Mouse (Mus musculus): ENCODE data around the gene Timm29. TPM values are rescaled to one million over a fixed set of nuclear protein-coding genes. Genes with fewer than 3 reads are reported as not detected.
A peak's percentile ranks its signal among the peaks of the same experiment; 100 is the strongest.

The Timm29 gene
- polyA plus RNA-seq, 1 experiment from 2014 or later = 68.4 TPM

DNA sequence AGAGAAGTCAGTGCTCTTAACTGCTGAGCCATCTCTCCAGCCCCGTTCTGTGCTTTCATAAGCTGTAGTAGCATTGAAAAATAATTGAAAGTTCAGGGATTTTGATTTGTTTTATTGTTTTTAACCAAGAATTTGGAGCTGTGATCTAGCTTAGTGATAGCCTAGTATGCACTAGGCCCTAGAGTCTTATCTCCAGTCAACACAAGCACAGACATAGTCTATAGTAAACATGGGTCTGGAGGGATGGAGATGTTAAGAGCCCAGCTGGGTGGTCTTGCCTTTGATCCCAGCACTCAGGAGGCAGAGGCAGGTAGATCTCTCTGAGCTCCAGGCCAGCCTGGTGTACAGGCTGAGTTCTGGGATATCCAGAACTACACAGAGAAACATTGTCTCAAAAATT lies 30.2 kb downstream of the Timm29 start:
- DNase-seq (ENCODE audit: low spot score) (no peak), ATAC-seq (no peak)
- Histone ChIP-seq H3K4me1 (ENCODE audit: control insufficient read depth, insufficient read depth, low read length) (peaks cover 14% of the 10 kb centered on the region), H3K4me2 (ENCODE audit: low read length) (no peak overlapping the region), H3K4me3 (ENCODE audit: low read depth, low read length) (no peak overlapping the region), H3K36me3 (ENCODE audit: control insufficient read depth, insufficient read depth, low read length) (no peaks in the 10 kb centered on the region), H3K27ac (ENCODE audit: low read depth, low read length) (no peak overlapping the region), H3K9me3 (replicated peaks; ENCODE audit: control insufficient read depth, low read length) (no peaks in the 10 kb centered on the region), H3K9ac (ENCODE audit: low read length) (no peak overlapping the region), H3K27me3 (replicated peaks; ENCODE audit: control insufficient read depth, insufficient read depth, low read length) (no peaks in the 10 kb centered on the region)
- 86% methylated on average over 1 of the region's 1 CpGs for WGBS

DNA sequence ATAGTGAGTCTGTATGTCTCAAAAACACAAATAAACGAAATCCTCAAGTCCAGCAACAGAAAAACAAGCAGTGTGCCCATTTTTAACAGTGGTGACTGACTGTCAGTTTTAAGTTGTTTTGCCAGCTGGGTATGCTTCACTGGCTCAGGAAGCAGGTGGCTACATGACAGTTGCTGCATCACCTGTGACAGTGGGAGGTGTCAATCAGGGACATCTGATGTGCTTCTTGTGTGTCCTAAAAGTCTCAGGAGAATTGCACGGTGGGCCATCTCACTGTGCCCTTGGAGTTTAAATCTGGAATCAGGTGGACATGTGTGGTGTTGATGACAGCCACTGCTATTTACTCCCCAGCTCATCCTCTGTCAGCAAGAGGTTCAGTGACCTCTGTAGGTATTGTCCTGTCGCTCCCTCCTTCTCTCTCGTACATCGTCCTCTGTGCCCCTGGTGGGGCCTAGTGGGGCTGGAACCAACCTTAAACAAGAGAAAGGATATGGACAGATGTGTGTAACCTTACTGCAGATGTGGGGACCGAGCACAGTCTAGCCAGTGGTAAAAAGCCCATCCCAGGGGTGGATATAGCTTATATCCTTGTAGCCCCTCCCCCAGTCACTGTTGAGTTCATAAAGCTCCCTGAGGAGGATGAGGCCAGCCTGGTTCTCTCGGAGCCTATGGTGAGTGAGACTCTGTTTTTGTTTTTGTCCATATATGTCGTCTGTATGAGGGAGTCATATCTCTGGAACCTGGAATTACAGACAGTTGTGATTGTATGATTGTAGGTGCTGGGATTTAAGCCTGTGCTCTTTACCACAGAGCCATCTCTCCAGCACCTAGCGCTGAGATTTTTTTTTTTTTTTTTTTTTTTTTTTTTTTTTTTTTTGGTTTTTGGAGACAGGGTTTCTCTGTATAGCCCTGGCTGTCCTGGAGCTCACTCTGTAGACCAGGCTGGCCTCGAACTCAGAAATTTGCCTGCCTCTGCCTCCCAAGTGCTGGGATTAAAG lies 33.1 kb downstream of the Timm29 start:
- Histone ChIP-seq H3K36me3 (ENCODE audit: control insufficient read depth, insufficient read depth, low read length) (0 out of 2 replicates have a peak, but pooled peaks cover 3% of the 10 kb centered on the region), H3K9me3 (replicated peaks; ENCODE audit: control insufficient read depth, low read length) (no peaks in the 10 kb centered on the region), H3K4me2 (ENCODE audit: low read length) (no peak overlapping the region), H3K4me3 (ENCODE audit: low read depth, low read length) (no peak overlapping the region), H3K27me3 (replicated peaks; ENCODE audit: control insufficient read depth, insufficient read depth, low read length) (no peaks in the 10 kb centered on the region), H3K4me1 (ENCODE audit: control insufficient read depth, insufficient read depth, low read length) (peaks cover 6% of the 10 kb centered on the region), H3K27ac (ENCODE audit: low read depth, low read length) (no peak overlapping the region), H3K9ac (ENCODE audit: low read length) (no peak overlapping the region)
- ATAC-seq (no peak), DNase-seq (ENCODE audit: low spot score) (no peak)
- 90% methylated on average over 10 of the region's 10 CpGs for WGBS

DNA sequence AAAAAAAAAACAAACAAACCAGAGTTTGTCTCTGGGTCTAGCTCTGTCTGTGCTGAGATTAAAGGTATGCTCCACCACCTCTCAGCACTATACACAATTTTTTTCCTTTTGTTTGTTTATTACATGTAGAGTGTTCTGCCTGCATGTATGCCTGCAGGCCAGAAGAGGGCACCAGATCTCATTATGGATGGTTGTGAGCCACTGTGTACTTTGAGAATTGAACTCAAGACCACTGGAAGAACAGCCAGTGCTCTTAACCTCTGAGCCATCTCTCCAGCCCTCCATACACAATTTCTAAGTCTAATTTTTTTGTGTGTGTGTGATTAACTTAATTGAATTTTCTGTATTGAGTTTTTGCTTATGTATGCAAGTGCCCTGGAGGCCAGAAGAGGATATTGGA lies 34.0 kb downstream of the Timm29 start:
- Histone ChIP-seq H3K4me3 (ENCODE audit: low read depth, low read length) (no peak overlapping the region), H3K36me3 (ENCODE audit: control insufficient read depth, insufficient read depth, low read length) (peaks cover 8% of the 10 kb centered on the region; the same call in 1 of the 2 replicates), H3K27ac (ENCODE audit: low read depth, low read length) (no peak overlapping the region), H3K4me1 (ENCODE audit: control insufficient read depth, insufficient read depth, low read length) (peaks cover 6% of the 10 kb centered on the region), H3K4me2 (ENCODE audit: low read length) (no peak overlapping the region), H3K9me3 (replicated peaks; ENCODE audit: control insufficient read depth, low read length) (no peaks in the 10 kb centered on the region), H3K27me3 (replicated peaks; ENCODE audit: control insufficient read depth, insufficient read depth, low read length) (no peaks in the 10 kb centered on the region), H3K9ac (ENCODE audit: low read length) (no peak overlapping the region)
- DNase-seq (ENCODE audit: low spot score) (no peak), ATAC-seq (no peak)

GRCm38 (mm10) chr9:21627145-21627795 lies 34.7 kb downstream of the Timm29 start:
- Histone ChIP-seq H3K9ac (ENCODE audit: low read length) (no peak overlapping the region), H3K4me3 (ENCODE audit: low read depth, low read length) (no peak overlapping the region), H3K9me3 (replicated peaks; ENCODE audit: control insufficient read depth, low read length) (no peaks in the 10 kb centered on the region), H3K4me1 (ENCODE audit: control insufficient read depth, insufficient read depth, low read length) (peaks cover 6% of the 10 kb centered on the region), H3K27me3 (replicated peaks; ENCODE audit: control insufficient read depth, insufficient read depth, low read length) (no peaks in the 10 kb centered on the region), H3K27ac (ENCODE audit: low read depth, low read length) (0 out of 2 replicates have a peak overlapping the region, but pooled peaks have one; percentile 14), H3K36me3 (ENCODE audit: control insufficient read depth, insufficient read depth, low read length) (peaks cover 8% of the 10 kb centered on the region; the same call in 1 of the 2 replicates), H3K4me2 (ENCODE audit: low read length) (no peak overlapping the region)
- 45% methylated on average over 5 of the region's 5 CpGs for WGBS
- ATAC-seq (no peak), DNase-seq (ENCODE audit: low spot score) (peak; percentile 64)

- no peak overlapping the region for H3K4me2 ChIP-seq (ENCODE audit: low read length)
- H3K36me3 ChIP-seq (ENCODE audit: control insufficient read depth, insufficient read depth, low read length) = peaks cover 39% of the 10 kb centered on the region
- H3K9ac ChIP-seq (ENCODE audit: low read length) = no peak overlapping the region
- no peaks in the 10 kb centered on the region for H3K27me3 ChIP-seq (replicated peaks; ENCODE audit: control insufficient read depth, insufficient read depth, low read length)
- WGBS = 81% methylated on average over 3 of the region's 3 CpGs
- no peak overlapping the region for H3K27ac ChIP-seq (ENCODE audit: low read depth, low read length)
- no peaks in the 10 kb centered on the region for H3K9me3 ChIP-seq (replicated peaks; ENCODE audit: control insufficient read depth, low read length)
- no peak overlapping the region for H3K4me3 ChIP-seq (ENCODE audit: low read depth, low read length)
- H3K4me1 ChIP-seq (ENCODE audit: control insufficient read depth, insufficient read depth, low read length) = peaks cover 6% of the 10 kb centered on the region; the same call in 1 of the 2 replicates
- DNase-seq (ENCODE audit: low spot score) = peak; percentile 49
- ATAC-seq = no peak
These were observed 38.2 kb downstream of the Timm29 start for GRCm38 (mm10) chr9:21630673-21631072.

DNA sequence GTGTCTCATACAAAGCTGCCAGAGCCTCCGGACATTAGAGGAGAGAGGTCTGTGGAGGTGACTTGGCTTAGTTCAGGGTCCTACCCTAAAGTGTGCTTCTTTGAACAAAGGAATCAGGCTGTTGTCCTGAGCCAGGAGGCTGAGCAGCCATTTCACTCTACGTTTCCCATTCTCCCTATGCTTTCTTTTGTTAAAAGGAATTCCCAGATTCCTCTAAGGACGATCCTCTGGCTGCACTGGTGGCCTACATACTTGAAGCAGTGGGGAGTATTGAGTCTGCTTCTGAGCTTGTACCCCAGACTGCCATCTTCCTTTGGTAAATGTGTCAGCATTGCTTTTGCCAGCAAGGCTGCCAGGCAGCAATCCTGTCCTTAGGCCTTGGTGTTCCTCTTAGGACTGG lies 40.6 kb downstream of the Timm29 start:
- DNase-seq (ENCODE audit: low spot score) = no peak
- Histone ChIP-seq H3K9ac (ENCODE audit: low read length) (no peak overlapping the region), H3K4me1 (ENCODE audit: control insufficient read depth, insufficient read depth, low read length) (no peaks in the 10 kb centered on the region), H3K9me3 (replicated peaks; ENCODE audit: control insufficient read depth, low read length) (no peaks in the 10 kb centered on the region), H3K27ac (ENCODE audit: low read depth, low read length) (no peak overlapping the region), H3K4me2 (ENCODE audit: low read length) (no peak overlapping the region), H3K4me3 (ENCODE audit: low read depth, low read length) (no peak overlapping the region), H3K27me3 (replicated peaks; ENCODE audit: control insufficient read depth, insufficient read depth, low read length) (no peaks in the 10 kb centered on the region), H3K36me3 (ENCODE audit: control insufficient read depth, insufficient read depth, low read length) (peaks cover 61% of the 10 kb centered on the region)
- 62% methylated on average over 3 of the region's 3 CpGs for WGBS
- no peak for ATAC-seq

GRCm38 (mm10) chr9:21635639-21636038 lies 43.1 kb downstream of the Timm29 start:
- Histone ChIP-seq H3K4me1 (ENCODE audit: control insufficient read depth, insufficient read depth, low read length) (no peaks in the 10 kb centered on the region), H3K36me3 (ENCODE audit: control insufficient read depth, insufficient read depth, low read length) (peaks cover 86% of the 10 kb centered on the region), H3K4me3 (ENCODE audit: low read depth, low read length) (no peak overlapping the region), H3K27me3 (replicated peaks; ENCODE audit: control insufficient read depth, insufficient read depth, low read length) (no peaks in the 10 kb centered on the region), H3K27ac (ENCODE audit: low read depth, low read length) (no peak overlapping the region), H3K9ac (ENCODE audit: low read length) (no peak overlapping the region), H3K4me2 (ENCODE audit: low read length) (no peak overlapping the region), H3K9me3 (replicated peaks; ENCODE audit: control insufficient read depth, low read length) (no peaks in the 10 kb centered on the region)
- peak; percentile 33 for DNase-seq (ENCODE audit: low spot score)
- 63% methylated on average over 7 of the region's 7 CpGs for WGBS
- 0 out of 2 replicates have a peak, but pooled peaks have one; percentile 29 for ATAC-seq

GRCm38 (mm10) chr9:21639031-21639430 lies 46.5 kb downstream of the Timm29 start:
- Histone ChIP-seq H3K4me2 (ENCODE audit: low read length) (no peak overlapping the region), H3K9me3 (replicated peaks; ENCODE audit: control insufficient read depth, low read length) (no peaks in the 10 kb centered on the region), H3K4me3 (ENCODE audit: low read depth, low read length) (no peak overlapping the region), H3K9ac (ENCODE audit: low read length) (no peak overlapping the region), H3K36me3 (ENCODE audit: control insufficient read depth, insufficient read depth, low read length) (peaks cover 99% of the 10 kb centered on the region), H3K27ac (ENCODE audit: low read depth, low read length) (no peak overlapping the region), H3K4me1 (ENCODE audit: control insufficient read depth, insufficient read depth, low read length) (no peaks in the 10 kb centered on the region), H3K27me3 (replicated peaks; ENCODE audit: control insufficient read depth, insufficient read depth, low read length) (no peaks in the 10 kb centered on the region)
- ATAC-seq (no peak), DNase-seq (ENCODE audit: low spot score) (no peak)
- WGBS = 97% methylated on average over 11 of the region's 11 CpGs

Measured in forebrain, embryonic 14.5 days (tissue).